Mouse (Mus musculus) G1E (cell line): ENCODE results near the gene Crybg1. TPM values are rescaled to one million over a fixed set of nuclear protein-coding genes. Genes with fewer than 3 reads are reported as not detected.

Experiments used
- ATAC-seq: 2 replicates; pipeline ENCODE4 v1.8.0; 2016; ENCODE audit warnings: mild to moderate bottlenecking; ENCODE audit not compliant: insufficient number of reproducible peaks, poor library complexity, low FRiP score, severe bottlenecking; ENCODE audit errors: extremely low read depth
- DNase-seq: peaks from one replicate; pipeline ENCODE4 v3.0.0; 2012; ENCODE audit warnings: low spot score
- H3K27me3 ChIP-seq: 2 replicates; pipeline ENCODE4 v1.6.1; 2012; ENCODE audit warnings: mild to moderate bottlenecking, low read length, inconsistent platforms; ENCODE audit not compliant: insufficient read depth
- H3K36me3 ChIP-seq: replicated peaks from 2 replicates; pipeline ENCODE3; 2012; ENCODE audit warnings: mild to moderate bottlenecking, inconsistent platforms
- H3K4me1 ChIP-seq: 2 replicates; pipeline ENCODE4 v1.6.1; 2012; ENCODE audit warnings: low read depth, low read length, inconsistent platforms, mixed read lengths; ENCODE audit not compliant: insufficient read depth
- H3K4me3 ChIP-seq: 2 replicates; pipeline ENCODE4 v1.5.1; 2012; ENCODE audit warnings: low read depth, mild to moderate bottlenecking, inconsistent platforms, low read length, moderate library complexity, mixed read lengths
- H3K9me3 ChIP-seq: replicated peaks from 2 replicates; pipeline ENCODE4 v1.6.1; 2012; ENCODE audit warnings: inconsistent platforms
- CTCF ChIP-seq: IDR thresholded peaks from 2 replicates; pipeline ENCODE4 v1.5.1; 2012; ENCODE audit warnings: low read depth, low read length, inconsistent platforms, mixed read lengths
- GATA1 ChIP-seq: IDR thresholded peaks from 2 replicates; pipeline ENCODE4 v1.6.1; 2012; ENCODE audit warnings: borderline replicate concordance, low read length, inconsistent platforms, mixed read lengths
- GATA2 ChIP-seq: IDR thresholded peaks from 2 replicates; pipeline ENCODE4 v1.6.1; 2012; ENCODE audit warnings: low read depth, low read length, inconsistent platforms, borderline replicate concordance
- POLR2AphosphoS5 ChIP-seq: IDR thresholded peaks from 2 replicates; pipeline ENCODE4 v1.6.1; 2012; ENCODE audit warnings: low read depth, low read length, inconsistent platforms; ENCODE audit not compliant: insufficient replicate concordance
- TAL1 ChIP-seq: conservative IDR thresholded peaks from 2 replicates; pipeline ENCODE4 v1.6.1; 2012; ENCODE audit warnings: low read depth, low read length, inconsistent platforms, mixed read lengths
- polyA plus RNA-seq: library from polyadenylated mRNA; stranded (reverse); fragments of >175 nt; gene quantifications from 2 replicates; pipeline ENCODE4 v1.2.3, GENCODE M21; 2012
- total RNA-seq, 2 experiments: library from RNA; stranded (forward) in 1 of 2; stranded (reverse) in 1 of 2; fragments of 200-1000 nt in 1 of 2; fragments of >200 nt in 1 of 2; fragmentation: Nextera tagmentation in 1 of 2; gene quantifications; 2 replicates each; pipeline ENCODE4 v1.2.3; 2014 to 2017

Gene Crybg1
- total and polyA plus RNA-seq, 3 experiments: 4.7 to 20.2 (median 13.9) TPM

GRCm38 (mm10) chr10:44138137-44138855, 10.4 kb downstream of the Crybg1 start:
- no peak for DNase-seq

GRCm38 (mm10) chr10:44126047-44126446, 22.6 kb downstream of the Crybg1 start:
- TF ChIP-seq CTCF (no peak), POLR2AphosphoS5 (no peak), TAL1 (no peak), GATA1 (no peak), GATA2 (no peak)
- H3K9me3 ChIP-seq: no peaks in the 10 kb centered on the region
- no peaks in the 10 kb centered on the region for H3K36me3 ChIP-seq
- no peak for ATAC-seq
- H3K27me3 ChIP-seq: no peaks in the 10 kb centered on the region
- H3K4me3 ChIP-seq: no peak overlapping the region
- DNase-seq: no peak
- no peaks in the 10 kb centered on the region for H3K4me1 ChIP-seq

More at GRCm38 (mm10) chr10:44138137-44138855, 10.4 kb downstream of the Crybg1 start:
- Histone ChIP-seq H3K27me3 (no peaks in the 10 kb centered on the region), H3K36me3 (no peaks in the 10 kb centered on the region), H3K9me3 (no peaks in the 10 kb centered on the region), H3K4me1 (no peaks in the 10 kb centered on the region), H3K4me3 (no peak overlapping the region)
- TF ChIP-seq TAL1: no peak
- no peak for TF ChIP-seq POLR2AphosphoS5
- TF ChIP-seq GATA1: no peak
- TF ChIP-seq CTCF: no peak
- no peak for TF ChIP-seq GATA2
- no peak for ATAC-seq

GRCm38 (mm10) chr10:44124400-44124933, 24.2 kb downstream of the Crybg1 start:
- no peak for ATAC-seq
- H3K4me1 ChIP-seq: no peaks in the 10 kb centered on the region
- H3K4me3 ChIP-seq: no peak overlapping the region
- H3K27me3 ChIP-seq: no peaks in the 10 kb centered on the region
- DNase-seq: no peak
- TF ChIP-seq GATA2 (no peak), POLR2AphosphoS5 (no peak), GATA1 (no peak), TAL1 (no peak)
- H3K36me3 ChIP-seq: no peaks in the 10 kb centered on the region
- H3K9me3 ChIP-seq: no peaks in the 10 kb centered on the region

- Histone ChIP-seq H3K27me3 (no peaks in the 10 kb centered on the region), H3K36me3 (no peaks in the 10 kb centered on the region), H3K9me3 (no peaks in the 10 kb centered on the region), H3K4me1 (no peaks in the 10 kb centered on the region), H3K4me3 (no peak overlapping the region)
- TF ChIP-seq CTCF: no peak
- TF ChIP-seq GATA1: no peak
- no peak for TF ChIP-seq GATA2
- TF ChIP-seq TAL1: no peak
- TF ChIP-seq POLR2AphosphoS5: no peak
- ATAC-seq: no peak
- no peak for DNase-seq
Measured at GRCm38 (mm10) chr10:44118616-44119015, 30.0 kb downstream of the Crybg1 start.

GRCm38 (mm10) chr10:44116796-44117195, 31.9 kb downstream of the Crybg1 start:
- DNase-seq (no peak), ATAC-seq (no peak)
- no peak overlapping the region for H3K4me3 ChIP-seq
- H3K9me3 ChIP-seq: no peaks in the 10 kb centered on the region
- no peaks in the 10 kb centered on the region for H3K36me3 ChIP-seq
- TF ChIP-seq GATA1 (no peak), GATA2 (no peak), TAL1 (no peak), CTCF (no peak), POLR2AphosphoS5 (no peak)
- no peaks in the 10 kb centered on the region for H3K4me1 ChIP-seq
- peaks cover 4% of the 10 kb centered on the region; the same call in 1 of the 2 replicates for H3K27me3 ChIP-seq

- Histone ChIP-seq H3K27me3 (peaks cover 4% of the 10 kb centered on the region; the same call in 1 of the 2 replicates), H3K4me1 (no peaks in the 10 kb centered on the region), H3K4me3 (no peak overlapping the region), H3K9me3 (no peaks in the 10 kb centered on the region), H3K36me3 (no peaks in the 10 kb centered on the region)
- no peak for ATAC-seq
- TF ChIP-seq CTCF (no peak), TAL1 (no peak), GATA1 (no peak), POLR2AphosphoS5 (no peak), GATA2 (no peak)
- no peak for DNase-seq
Measured at GRCm38 (mm10) chr10:44114611-44115010, 34.0 kb downstream of the Crybg1 start.
